Mouse (Mus musculus): ENCODE results near the gene Lgals3. TPM values are rescaled to one million over a fixed set of nuclear protein-coding genes. Genes with fewer than 3 reads are reported as not detected.

Lgals3 gene
- total RNA-seq (2023) = 100 to 1,000 TPM; 507 to 620 TPM

DNA sequence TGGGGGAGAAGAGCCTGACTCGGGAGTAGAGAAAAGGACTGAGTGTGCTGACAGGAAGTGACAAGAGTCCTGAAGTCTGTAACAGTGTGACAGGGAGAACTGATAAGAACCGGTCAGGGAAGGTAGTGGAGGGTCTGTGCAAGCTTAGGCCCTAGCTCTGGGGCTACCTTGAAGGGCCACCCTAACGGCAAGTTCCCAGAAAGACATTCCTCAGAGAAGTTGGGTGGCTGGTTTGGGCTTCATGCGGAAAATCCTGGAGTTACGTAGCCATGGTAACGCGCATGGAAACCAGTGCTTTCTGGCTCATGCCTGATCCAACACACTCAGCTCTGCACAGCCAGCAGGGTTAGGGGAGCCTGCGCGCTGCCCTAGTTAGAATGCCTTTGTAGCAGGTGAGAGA, at the start of gene Lgals3:
Gene Lgals3, plus strand, starts transcription at position 291 of the 400 bp plus-strand sequence.

DNA sequence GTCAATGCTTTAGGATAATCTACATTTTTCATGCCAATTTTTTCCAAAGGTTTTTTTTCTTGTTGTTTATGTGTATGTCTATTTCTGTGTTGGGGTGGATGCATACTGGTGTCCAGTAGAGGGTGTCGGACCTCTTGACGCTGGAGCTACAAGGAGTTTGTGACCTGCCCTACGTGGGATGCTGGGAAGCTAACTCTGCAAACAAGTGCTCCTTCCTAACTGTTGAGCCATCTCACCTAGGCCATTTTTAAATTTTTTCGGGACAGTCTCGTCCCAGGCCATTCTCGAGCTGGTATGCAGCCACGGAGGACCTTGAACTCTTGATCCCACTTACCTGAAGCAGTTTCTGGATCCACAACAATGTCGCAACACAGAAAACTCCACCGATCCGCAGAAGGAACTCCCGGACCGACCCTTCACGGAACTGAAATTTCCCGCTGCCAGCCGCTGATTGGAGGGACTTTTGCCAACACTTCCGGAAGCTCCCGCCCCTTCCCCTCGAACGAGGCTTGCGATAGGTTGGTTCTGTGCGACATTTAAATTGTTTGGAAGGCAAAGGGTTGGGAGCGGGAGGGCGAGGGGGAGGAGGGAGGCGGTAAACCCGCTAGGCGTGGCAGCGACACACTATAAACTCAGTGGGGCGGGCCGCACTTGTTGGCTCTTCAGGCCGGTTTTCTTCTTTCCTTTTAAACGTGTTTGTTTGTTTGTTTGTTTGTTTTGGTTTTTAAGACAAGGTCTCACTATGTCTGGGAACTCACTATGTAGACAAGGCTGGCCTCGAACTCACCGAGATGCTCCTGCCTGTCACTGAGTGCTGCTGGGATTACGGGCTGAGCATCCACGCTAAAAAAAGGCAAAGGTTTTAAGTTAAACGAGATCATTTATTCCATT, 50.5 kb downstream of the Lgals3 start, which contains the start of gene Dlgap5:
Gene Dlgap5, minus strand, starts transcription at position 633 of the 891 bp plus-strand sequence.

Other genes with a start within 250 kb of the Lgals3 start
- gene Gch1, start 178.3 kb upstream of the Lgals3 start, total RNA-seq (2023) = 10 to 100 TPM; 34.1 to 35.6 TPM
- 10 to 100 TPM in 1 of 2 experiments, 1 to 10 TPM in 1; 6.9 to 10.5 TPM for gene Wdhd1, start 90.9 kb upstream of the Lgals3 start, total RNA-seq (2023)
- gene Socs4, start 90.8 kb upstream of the Lgals3 start, total RNA-seq (2023) = 10 to 100 TPM; 14.3 to 21.1 TPM
- 100 to 1,000 TPM; 106 to 121 TPM for gene Mapk1ip1l, start 69.5 kb upstream of the Lgals3 start, total RNA-seq (2023)
- gene Dlgap5, start 50.7 kb downstream of the Lgals3 start, total RNA-seq (2023) = 1 to 10 TPM; 2.6 to 3.5 TPM
- gene Fbxo34, start 82.7 kb downstream of the Lgals3 start, total RNA-seq (2023) = 10 to 100 TPM; 20.0 to 31.8 TPM
- gene Atg14, start 202.9 kb downstream of the Lgals3 start, total RNA-seq (2023) = 10 to 100 TPM; 19.1 to 19.5 TPM

Measured in monocyte, adult 59 days (primary cell).